Mouse (Mus musculus) CH12.LX (cell line): ENCODE results near the gene Map1b.

ENCODE experiments used
- MYC ChIP-seq: IDR thresholded peaks from 2 replicates; pipeline ENCODE4 v1.6.1; 2011; ENCODE audit warnings: low read depth, mild to moderate bottlenecking, improper control_type of control experiment, low read length
- RAD21 ChIP-seq: IDR thresholded peaks from 2 replicates; pipeline ENCODE4 v1.6.1; 2011; ENCODE audit warnings: low read depth, mild to moderate bottlenecking, low read length, improper control_type of control experiment, moderate library complexity
- ZC3H11A ChIP-seq: IDR thresholded peaks from 2 replicates; pipeline ENCODE4 v1.6.1; 2012; ENCODE audit warnings: low read depth, mild to moderate bottlenecking, inconsistent platforms, low read length, improper control_type of control experiment

DNA sequence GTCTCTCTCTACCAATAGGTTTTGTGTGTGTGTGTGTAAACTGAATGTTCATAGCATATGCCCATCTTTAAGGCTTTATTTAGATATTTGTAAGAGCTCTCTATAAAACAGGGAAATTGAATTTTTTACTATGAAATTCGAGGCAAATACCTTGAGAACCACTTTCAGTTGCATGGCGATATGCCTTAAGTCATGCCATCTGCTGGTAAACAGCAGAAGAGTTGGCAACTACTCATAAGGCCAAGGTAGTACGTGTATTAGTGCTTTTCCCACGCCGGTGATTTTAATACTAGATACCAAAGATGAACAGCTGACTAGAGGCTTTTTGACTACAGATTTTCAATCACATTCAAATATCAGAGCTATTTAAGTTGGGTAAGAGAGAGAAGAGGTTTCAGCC is 27.2 kb downstream of the Map1b start:
- TF ChIP-seq ZC3H11A: no peak
- no peak for TF ChIP-seq MYC
- no peak for TF ChIP-seq RAD21
